Mouse (Mus musculus) large intestine, adult 2 months (tissue): Measurements from ENCODE around the gene Timm17a. TPM values are rescaled to one million over a fixed set of nuclear protein-coding genes. Genes with fewer than 3 reads are reported as not detected.

ENCODE experiments used
- DNase-seq: peaks from one replicate; pipeline ENCODE4 v3.0.0-alpha.2; 2012; ENCODE audit warnings: low read depth, low spot score
- WGBS: fragments of 180-500 bp; shearing (Covaris S2); methylation state at CpG from one replicate; pipeline ENCODE4 v1.1.7; 2018; 5-methylcytosine and 5-hydroxymethylcytosine counted together
- polyA plus RNA-seq: library from polyadenylated mRNA; depleted of rRNA; stranded (reverse); fragments of >200 nt; gene quantifications from 2 replicates; pipeline ENCODE4 v1.2.3, GENCODE M21; 2012; rRNA removed

Timm17a gene
- polyA plus RNA-seq, 1 experiment, result 73.1 TPM

- 3% methylated on average over 13 of the region's 13 CpGs for WGBS
- DNase-seq, result peak; percentile 48
These were observed 30.9 kb downstream of the Timm17a start for GRCm38 (mm10) chr1:135282536-135283286.

GRCm38 (mm10) chr1:135281841-135282240 is 31.7 kb downstream of the Timm17a start:
- WGBS, result 80% methylated on average over 17 of the region's 17 CpGs
- DNase-seq, result no peak

DNA sequence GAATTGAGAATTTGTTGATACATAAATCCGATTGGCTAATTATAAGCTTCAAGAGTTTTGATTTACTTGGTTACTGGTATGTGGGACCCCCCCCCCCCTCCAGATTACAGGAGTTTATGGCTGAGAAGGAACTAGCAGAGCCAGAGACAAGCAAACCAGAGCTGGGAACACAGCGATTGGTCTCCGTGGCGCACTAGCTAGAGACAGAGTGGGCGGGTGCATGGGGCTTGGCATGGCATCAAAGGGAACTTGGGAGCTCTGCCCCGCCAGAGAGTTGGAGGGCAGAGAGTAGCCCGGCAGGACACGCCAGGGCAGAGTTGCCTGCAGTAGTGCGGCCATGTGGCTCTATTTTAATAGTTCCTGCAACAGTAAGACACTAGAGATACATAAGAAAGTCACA is 32.9 kb downstream of the Timm17a start:
- 20% methylated on average over 9 of the region's 9 CpGs for WGBS
- peak; percentile 83 for DNase-seq

DNA sequence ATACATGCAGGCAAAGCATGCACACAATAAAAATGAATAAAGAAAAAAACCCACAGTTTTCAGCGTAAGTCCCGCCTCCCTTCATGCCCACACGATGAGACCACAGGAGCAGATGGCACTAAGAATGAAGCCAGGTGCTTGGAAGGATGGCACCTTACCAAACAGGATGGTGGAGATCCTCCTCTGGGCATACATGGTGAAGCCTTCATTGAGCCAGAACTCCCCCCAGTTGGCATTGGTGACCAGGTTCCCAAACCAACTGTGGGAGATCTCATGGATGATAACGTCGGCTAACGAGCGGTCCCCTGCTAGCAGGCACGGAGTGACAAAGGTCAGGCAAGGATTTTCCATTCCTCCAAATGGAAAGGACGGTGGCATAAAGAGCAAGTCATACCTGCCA is 42.2 kb downstream of the Timm17a start:
- DNase-seq, result no peak
- WGBS, result 87% methylated on average over 9 of the region's 9 CpGs

- WGBS, result 77% methylated on average over 10 of the region's 10 CpGs
- DNase-seq, result no peak
These were observed 45.7 kb downstream of the Timm17a start for GRCm38 (mm10) chr1:135267663-135268446.

GRCm38 (mm10) chr1:135265834-135266233 is 47.7 kb downstream of the Timm17a start:
- WGBS, result 29% methylated on average over 5 of the region's 5 CpGs
- no peak for DNase-seq

DNA sequence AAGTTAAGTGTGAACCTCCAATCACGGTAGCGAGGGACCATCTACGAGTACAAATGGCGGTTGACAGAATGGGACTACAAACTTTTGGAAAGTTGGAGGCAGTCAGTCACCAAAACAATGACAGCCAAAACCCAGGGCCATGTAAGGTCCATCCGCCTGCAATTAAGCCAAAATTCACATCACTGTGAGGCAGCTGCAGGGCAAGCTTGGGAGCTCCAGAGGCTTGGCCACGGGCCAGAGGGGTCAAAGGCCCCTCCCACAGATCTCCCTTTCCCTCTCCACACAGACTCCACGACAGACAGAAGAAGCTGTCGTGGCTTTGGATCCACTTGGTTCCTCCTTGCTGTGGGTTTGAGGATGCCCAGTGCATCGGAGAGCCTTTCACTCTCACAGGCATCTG is 50.3 kb downstream of the Timm17a start:
- no peak for DNase-seq
- WGBS, result 77% methylated on average over 9 of the region's 9 CpGs

GRCm38 (mm10) chr1:135262329-135262728 is 51.2 kb downstream of the Timm17a start:
- 90% methylated on average over 3 of the region's 3 CpGs for WGBS
- DNase-seq, result no peak

- DNase-seq, result no peak
- 39% methylated on average over 6 of the region's 6 CpGs for WGBS
These were observed 52.6 kb downstream of the Timm17a start for GRCm38 (mm10) chr1:135260931-135261330.

DNA sequence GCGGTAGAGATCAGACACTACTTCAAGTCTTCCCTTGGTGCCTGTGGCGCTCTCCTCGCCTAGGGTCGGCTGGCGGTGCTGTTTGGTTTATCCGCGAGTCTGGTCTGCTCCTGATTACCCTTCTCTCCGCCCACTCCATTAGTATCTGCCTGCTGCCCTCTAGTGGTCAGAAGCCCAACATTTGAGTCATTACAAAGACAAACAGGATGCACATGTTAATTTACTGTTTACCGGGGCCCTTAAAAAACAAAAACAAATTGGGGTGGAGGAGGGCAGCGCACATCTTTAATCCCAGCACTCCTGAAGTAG is 54.5 kb downstream of the Timm17a start:
- no peak for DNase-seq
- WGBS, result under 1% methylated on average over 10 of the region's 10 CpGs

GRCm38 (mm10) chr1:135258380-135259127 is 55.0 kb downstream of the Timm17a start, which contains the start of gene Elf3:
Elf3 (minus strand) TSS chr1:135258568.
- WGBS, result 25% methylated on average over 19 of the region's 19 CpGs
- peak; percentile 99 for DNase-seq

DNA sequence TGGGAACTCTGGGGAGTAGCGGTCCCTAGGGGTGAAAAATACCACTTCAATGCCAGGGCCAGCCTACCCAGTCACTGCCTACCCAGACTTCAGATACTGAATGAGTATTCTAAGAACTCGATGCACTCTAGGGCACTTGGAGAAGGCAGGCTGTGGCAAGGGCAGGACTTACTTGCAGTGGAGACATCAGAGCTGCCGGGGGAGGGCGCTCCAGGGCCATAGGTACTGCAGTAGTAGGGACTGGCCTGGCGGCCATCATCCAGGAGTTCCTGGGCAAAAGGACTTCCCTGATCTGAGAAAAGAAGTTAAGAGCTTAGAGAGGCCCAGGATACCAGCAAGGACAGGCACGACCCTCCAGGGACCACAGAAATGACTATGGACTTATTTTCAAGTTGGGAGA is 57.3 kb downstream of the Timm17a start:
- no peak for DNase-seq
- WGBS, result 41% methylated on average over 6 of the region's 6 CpGs

DNA sequence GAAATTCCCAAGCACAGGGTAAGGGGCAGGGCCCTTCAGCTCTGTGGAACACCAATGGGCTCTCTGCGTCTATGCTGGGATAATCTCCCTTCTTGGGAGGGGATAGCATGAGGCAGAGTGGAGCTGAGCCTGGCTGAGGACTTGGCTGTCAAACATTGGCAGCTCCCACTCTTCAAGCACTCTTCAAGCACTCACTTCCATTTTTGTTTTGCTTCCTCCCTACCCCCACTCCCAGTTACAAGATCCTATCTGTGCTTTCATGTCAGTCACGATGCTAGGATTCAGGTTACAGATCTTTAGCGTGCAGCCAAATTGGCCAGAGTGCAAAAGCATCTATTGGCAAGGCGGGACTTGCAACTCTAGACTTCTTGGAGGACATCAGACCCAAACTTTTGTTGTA is 60.7 kb downstream of the Timm17a start:
- 24% methylated on average over 4 of the region's 4 CpGs for WGBS
- DNase-seq, result no peak

- no peak for DNase-seq
- WGBS, result 32% methylated on average over 8 of the region's 8 CpGs
These were observed 62.2 kb downstream of the Timm17a start for GRCm38 (mm10) chr1:135251405-135251804.

DNA sequence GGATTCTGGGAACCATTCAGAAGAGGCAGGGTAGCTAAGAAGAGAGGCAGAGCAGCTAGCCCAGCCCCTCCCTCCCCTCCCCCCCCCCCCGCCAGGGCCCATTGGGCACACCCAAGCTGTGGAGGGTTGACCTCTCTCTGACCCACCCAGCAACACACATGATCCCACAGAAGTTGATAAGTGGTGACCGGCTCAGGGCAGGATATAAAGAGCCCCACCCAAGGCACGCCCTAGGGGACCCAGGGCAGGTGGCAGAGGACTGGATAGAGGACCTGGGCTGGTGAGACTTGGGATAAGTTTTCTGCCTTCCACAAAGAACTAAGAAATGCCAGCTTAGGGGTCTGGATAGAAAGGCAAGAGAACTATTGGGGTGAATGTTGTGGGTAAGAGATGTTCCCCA is 62.9 kb downstream of the Timm17a start:
- WGBS, result 24% methylated on average over 3 of the region's 3 CpGs
- DNase-seq, result no peak

DNA sequence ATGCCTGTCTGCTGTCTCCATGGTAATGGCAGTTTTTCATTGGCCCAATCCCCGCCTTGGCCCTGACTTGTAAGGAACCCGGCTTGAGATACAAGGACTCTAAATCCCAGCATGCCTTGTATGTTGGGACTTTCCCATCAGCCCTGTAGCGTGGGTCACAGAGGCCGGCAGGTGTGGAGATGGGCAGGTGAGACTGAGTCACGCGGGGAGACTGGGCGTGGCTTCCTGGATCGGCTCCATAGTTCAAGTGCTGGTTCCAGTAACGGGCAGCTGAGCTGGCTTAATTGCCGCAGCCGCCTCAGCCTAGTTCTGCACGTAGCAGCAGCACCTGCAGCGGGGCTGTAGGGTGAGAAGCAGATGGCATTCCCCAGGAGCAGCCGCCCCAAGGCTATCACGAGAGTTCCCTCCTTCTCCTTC is 65.1 kb downstream of the Timm17a start:
- peak; percentile 93 for DNase-seq
- WGBS, result 5% methylated on average over 15 of the region's 15 CpGs

Other genes starting within 250 kb of the Timm17a start
- 0.07 and 0.15 TPM in 2 replicates for gene Lgr6, start 208.5 kb downstream of the Timm17a start, polyA plus RNA-seq
- gene Ptpn7, start 181.1 kb downstream of the Timm17a start, polyA plus RNA-seq, result 5.5 and 7.6 TPM in 2 replicates
- 61.0 and 65.9 TPM in 2 replicates for gene Arl8a, start 167.0 kb downstream of the Timm17a start, polyA plus RNA-seq
- gene Gpr37l1, start 146.1 kb downstream of the Timm17a start, polyA plus RNA-seq, result 2.9 and 4.5 TPM in 2 replicates
- 304 and 322 TPM in 2 replicates for gene Elf3, start 55.2 kb downstream of the Timm17a start, polyA plus RNA-seq
- 93.4 and 112 TPM in 2 replicates for gene Rnpep, start 29.7 kb downstream of the Timm17a start, polyA plus RNA-seq
- gene Lmod1, start 11.0 kb upstream of the Timm17a start, polyA plus RNA-seq, result 17.6 and 19.1 TPM in 2 replicates
- gene Shisa4, start 61.5 kb upstream of the Timm17a start, polyA plus RNA-seq, result 2.7 and 5.1 TPM in 2 replicates
- 28.5 and 47.9 TPM in 2 replicates for gene Ipo9, start 116.7 kb upstream of the Timm17a start, polyA plus RNA-seq